Mouse (Mus musculus): Measurements from ENCODE around the gene R3hdm2. TPM values are rescaled to one million over a fixed set of nuclear protein-coding genes. Genes with fewer than 3 reads are reported as not detected.
A peak's percentile ranks its signal among the peaks of the same experiment; 100 is the strongest.

Gene R3hdm2
- 100 to 1,000 TPM; 130 to 135 (median 131) TPM for total RNA-seq (2022)

DNA sequence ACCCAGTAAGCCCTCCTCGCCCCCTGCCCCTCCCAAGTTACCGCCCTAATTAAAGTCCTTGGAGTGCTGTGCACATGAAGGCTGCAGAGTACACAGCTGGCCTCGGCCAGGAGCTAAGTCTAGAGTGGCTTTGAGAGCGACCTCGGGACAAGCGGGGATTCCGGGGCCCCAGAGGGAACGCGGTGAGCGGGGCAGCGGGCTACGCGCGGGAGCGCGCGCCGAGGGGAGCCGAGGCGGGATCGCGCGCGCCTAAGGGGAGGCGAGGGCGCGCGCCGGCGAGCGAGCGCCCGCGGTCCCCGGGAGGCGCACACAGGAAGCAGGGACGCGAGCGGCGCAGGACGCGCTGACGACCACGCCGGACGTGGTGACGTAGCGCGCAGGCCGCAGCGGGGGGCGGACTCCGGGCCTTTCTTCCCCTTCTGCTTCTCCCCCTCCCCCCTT, at the start of gene R3hdm2:
TSS of gene R3hdm2 (plus strand) at position 77 of the 441 bp plus-strand sequence.
- peak; percentile 84 to 88 for DNase-seq (ENCODE audit: low spot score in 2 of 2)

DNA sequence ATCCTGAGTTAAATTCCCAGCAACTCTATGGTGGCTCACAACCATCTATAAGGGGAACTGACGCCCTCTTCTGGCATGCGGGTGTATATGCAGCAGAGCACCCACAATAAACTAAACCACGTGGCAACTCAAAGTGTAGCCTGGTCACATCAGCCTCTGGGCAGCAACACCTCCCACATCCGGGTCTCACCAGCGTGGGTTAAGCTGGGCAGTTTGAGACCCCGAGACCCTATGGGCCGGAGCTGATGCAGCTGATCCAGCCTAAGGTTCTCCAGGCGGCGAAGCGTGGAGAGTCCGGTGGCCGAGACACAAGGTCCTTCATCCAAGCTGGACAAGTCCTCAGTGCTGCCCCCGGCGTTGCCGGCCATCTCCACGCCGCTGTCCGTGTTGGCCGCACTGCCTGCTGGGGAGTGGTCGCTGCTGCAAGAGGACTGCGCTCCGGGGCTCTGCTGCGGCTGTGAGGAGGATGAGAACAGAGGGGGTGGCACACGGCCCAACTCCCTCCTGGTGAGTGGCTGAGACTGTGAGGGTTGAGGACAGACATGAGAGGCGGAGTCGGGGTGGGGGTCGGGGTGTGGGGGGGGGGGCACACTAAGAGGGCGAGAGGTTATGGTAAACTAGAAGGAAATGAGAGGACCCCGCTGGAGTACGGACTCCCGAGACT, 47.8 kb upstream of the R3hdm2 start:
- DNase-seq (ENCODE audit: low spot score in 2 of 2), result no peak

GRCm38 (mm10) chr10:127333152-127333551, 47.0 kb upstream of the R3hdm2 start:
- DNase-seq (ENCODE audit: low spot score in 2 of 2), result no peak

DNA sequence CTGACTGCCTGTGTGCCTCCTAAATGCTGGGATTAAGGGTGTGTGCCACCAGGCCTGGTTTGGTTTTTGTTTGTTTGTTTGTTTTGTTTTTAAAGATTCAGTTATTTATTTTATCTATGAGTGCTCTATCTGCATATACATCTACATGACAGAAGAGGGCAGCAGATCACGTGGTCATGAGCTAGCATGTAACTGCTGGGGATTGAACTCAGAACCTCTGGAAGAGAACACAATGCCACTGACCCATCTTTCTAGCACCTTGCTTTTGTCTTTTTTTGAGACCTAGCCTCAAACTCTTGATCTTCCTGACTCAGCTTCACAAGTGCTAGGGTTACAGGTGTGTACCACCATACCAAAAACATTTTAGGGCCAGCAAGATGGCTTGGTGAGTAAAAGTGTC, 44.9 kb upstream of the R3hdm2 start:
- DNase-seq (ENCODE audit: low spot score in 2 of 2), result no peak

DNA sequence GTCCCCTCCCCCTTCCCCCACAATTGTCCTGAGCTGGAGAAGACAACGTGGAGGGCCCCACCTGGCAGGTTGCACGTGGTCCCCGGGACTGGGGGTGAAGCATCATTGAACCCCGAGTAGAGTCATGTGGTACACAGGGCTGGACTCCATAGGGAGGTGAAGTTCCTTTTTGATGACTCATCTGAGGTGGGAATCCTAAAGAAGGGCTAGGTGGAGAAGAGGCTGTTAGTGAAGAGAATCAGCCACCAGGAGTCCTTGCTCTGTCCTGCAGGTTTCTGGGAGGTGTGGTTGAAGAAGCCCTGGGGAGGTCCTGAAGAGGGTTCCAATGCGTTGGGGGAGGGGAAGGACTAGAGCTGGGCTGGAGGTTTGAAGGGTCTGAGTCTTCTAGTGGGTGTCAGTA, 43.2 kb upstream of the R3hdm2 start:
- no peak for DNase-seq (ENCODE audit: low spot score in 2 of 2)

GRCm38 (mm10) chr10:127337536-127338099, 42.5 kb upstream of the R3hdm2 start:
- no peak for DNase-seq (ENCODE audit: low spot score in 2 of 2)

GRCm38 (mm10) chr10:127338930-127339682, 41.0 kb upstream of the R3hdm2 start:
- peak; percentile 75 to 81 for DNase-seq (ENCODE audit: low spot score in 2 of 2)

DNA sequence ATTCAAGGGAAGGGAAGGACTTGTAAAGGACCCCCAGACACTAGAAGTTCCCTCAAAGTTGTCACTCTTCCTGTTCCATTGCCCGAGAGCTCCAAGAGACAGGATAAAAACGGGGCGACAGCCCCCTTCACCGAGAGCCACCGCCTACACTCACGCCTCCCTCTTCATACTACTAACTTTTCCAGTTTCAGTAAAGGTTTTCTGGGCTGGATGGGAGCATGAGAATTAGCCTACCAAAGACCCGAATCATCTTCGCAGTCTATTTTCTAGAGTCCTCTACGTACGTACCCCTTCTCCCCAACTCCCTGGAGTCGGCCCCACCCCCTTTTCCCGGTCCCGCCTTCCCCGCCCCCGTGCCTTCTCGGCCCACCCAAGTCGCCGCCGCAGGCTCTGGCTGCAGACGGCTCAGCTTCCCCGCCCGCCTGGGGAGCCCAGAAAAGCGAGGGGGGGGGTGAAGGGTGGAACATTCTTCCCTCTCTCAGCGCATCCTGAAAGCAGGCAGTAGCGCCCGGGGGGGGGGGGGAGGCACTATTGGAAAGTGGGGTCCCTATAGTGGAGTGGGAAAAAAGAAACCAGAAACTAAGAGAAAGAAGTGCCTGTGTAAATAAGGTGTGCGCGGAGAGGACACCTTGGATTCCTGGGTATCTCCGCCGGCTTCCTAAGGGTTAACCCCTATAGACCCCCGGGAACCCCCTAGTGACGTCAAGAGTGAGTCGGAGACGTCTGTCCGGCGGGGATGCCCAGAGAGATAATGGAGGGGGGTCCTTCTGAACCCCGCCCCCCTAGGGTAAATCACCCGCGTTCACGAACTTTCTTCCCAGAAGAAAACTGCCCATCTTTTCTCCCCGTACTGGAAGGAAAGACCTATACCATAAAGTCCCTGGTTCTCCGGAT, 40.2 kb upstream of the R3hdm2 start:
- no peak for DNase-seq (ENCODE audit: low spot score in 2 of 2)

DNA sequence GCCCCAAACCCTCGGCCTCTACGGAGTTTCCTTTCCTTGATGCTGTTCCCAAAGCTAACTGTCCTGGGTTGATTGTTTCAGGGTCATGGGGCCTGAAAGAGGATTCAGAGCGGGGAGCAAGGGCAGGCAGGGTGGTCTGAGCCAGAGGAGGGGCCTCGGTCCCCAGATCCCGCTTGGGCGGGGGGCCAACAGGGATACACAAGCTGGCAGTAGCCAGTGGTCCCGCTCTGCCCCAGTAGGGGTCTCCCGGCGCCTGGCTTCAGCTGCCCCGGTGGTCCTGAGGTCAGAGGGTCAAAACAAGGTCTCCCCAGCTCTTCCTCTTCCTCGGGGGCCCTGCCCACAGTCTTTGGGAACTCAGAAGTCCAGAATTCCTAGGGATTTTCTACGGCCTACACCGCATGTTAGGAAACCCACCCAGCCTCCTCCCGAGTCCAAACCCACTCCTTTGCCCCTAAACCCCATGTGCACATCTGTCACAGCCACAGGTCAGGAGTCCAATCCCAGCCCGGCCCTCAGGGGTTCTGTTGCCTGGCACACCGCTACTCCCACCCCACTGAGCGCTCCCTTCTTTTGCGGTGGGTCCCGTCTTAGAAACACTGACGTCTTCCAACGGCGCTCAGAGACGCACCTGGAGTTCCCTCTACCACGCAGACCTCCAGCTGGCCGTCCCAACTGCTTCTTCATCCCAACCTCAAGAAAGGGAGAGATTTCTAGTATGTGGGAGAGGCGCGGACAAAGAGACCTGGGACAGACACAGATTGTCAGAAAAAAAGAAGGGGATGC, 39.4 kb upstream of the R3hdm2 start:
- DNase-seq (ENCODE audit: low spot score in 2 of 2), result no peak

DNA sequence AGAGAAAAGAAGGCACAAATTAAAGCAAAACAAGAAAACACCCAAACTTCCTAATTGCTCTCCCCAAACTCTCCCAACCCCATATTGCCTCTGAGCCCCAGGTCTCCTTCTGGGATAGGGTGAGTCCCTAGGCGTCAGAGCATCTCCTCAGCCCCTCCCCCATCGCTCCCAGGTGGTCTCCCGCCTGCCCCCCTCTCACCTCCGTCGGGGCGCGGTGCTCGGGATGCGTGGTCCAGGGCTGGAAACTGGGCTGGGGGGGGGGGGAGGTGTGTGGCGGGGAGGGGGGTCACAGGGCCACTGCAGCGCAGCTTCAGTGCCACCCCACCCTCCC, 38.8 kb upstream of the R3hdm2 start:
- DNase-seq (ENCODE audit: low spot score in 2 of 2), result no peak

DNA sequence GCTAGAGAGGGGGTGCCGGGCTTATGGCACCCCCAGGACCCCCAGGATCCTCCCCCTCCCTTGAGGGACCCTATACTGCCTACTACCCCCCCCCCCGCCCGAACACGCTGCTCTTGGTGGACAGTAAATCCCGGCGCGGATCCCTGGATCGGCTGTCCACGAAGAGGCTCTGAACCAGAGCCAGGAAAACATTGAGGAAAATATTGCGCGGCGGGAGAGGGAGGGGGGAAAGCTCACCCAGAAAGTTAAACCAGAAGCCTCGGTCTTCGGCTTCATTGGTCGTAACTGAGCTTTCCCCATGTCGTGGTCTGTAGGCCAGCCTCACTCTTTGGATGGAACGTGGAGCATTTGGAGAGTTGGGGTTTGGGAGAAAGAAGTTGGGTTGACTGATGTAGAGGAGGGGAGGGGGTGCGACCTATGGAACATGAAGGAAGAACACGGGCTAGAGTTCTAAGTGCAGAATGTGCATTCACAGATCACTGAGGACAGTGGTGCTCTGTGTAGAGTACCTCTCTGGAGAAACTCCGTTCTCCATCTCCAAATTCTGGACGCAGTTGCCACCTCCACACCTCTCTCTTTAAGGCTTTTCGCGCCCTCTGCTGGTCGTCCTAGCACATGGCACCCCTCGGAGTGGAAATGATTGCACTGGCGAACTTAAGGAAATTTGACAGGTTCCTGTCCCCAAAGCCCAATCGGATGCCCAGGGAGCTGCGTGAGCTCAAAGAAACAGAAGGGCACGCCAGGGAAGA, 38.1 kb upstream of the R3hdm2 start, which contains the start of gene Gli1:
TSS of gene Gli1 (minus strand) at position 84 of the 749 bp plus-strand sequence.
- peak; percentile 60 to 76 for DNase-seq (ENCODE audit: low spot score in 2 of 2)

DNA sequence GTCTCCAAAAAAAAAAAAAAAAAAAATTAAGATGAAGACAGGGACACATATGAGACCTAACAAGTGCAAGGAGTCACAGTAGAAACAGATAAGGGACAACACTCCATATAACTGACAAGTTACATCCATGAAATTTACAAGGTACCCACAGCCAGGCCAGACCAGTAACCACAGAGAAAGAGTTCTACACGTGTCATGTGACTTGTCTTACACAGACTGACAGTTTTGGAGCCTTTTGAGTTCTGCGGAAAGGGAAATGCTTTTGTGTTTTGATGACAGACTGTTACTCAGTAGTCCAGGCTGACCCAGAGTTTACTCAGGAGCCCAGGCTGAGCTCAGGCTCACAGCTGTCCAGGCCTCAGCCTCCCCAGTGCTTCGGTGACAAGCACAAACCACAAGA, 37.1 kb upstream of the R3hdm2 start:
- DNase-seq (ENCODE audit: low spot score in 2 of 2), result no peak

- no peak for DNase-seq (ENCODE audit: low spot score in 2 of 2)
Measured at GRCm38 (mm10) chr10:127346173-127346572, 34.0 kb upstream of the R3hdm2 start.

DNA sequence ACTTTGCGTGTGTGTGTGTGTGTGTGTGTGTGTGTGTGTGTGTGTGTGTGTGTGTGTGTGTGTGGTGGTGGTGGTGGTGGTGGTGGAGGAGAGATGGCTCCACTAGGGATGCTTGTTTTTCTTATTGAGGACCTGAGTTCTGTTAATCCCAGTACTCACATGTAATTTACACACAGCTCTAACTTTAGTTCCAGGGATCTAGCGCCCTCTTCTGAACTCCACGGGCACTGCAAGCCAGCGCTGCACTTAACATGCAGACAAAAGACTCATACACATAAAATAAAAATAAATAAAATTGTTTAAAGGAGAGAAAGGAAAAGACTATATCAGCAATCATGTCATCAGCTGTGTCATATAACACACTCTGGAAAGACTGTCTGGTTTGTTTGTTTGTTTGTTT, 31.2 kb upstream of the R3hdm2 start:
- DNase-seq (ENCODE audit: low spot score in 2 of 2), result no peak

DNA sequence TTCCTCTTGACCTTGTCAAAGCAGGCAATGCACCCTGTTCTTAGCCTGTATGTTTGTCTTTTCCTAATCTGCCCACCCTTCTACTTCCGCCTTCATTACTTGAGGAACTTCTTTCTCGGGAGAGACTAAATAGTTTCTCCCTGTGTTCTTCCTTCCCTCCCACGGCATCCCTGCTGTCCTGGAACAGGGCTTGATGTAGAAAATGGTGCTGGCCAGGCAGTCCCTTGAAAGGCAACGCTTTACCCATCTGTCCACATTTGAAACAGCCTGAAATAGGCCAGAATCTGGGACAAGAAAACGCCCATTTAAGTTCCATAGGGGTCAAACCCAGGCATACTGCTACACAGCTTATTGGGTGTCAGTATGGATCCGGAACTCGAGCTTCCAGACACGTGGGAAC, 30.3 kb upstream of the R3hdm2 start:
- DNase-seq (ENCODE audit: low spot score in 2 of 2), result no peak

GRCm38 (mm10) chr10:127350594-127351284, 29.4 kb upstream of the R3hdm2 start:
- DNase-seq (ENCODE audit: low spot score in 2 of 2), result no peak

DNA sequence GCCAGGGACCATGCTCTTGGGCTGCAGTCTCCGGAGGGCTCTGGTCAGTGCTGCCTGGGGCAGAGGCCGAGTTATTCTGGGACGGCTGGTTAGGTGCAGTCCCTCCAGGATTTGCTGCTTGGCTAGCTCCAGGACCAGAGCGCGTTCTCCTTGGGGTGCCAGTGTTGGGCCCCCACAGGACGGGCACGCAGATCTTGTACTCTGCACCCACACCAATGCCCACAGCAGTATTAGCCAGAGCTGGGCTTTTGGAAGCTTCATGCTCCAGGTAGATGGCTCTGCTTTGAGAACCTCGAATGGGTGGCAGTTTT, 28.9 kb upstream of the R3hdm2 start:
- DNase-seq (ENCODE audit: low spot score in 2 of 2), result no peak

GRCm38 (mm10) chr10:127351719-127352118, 28.4 kb upstream of the R3hdm2 start:
- DNase-seq (ENCODE audit: low spot score in 2 of 2), result no peak

GRCm38 (mm10) chr10:127352187-127352586, 27.9 kb upstream of the R3hdm2 start:
- DNase-seq (ENCODE audit: low spot score in 2 of 2), result no peak

- DNase-seq (ENCODE audit: low spot score in 2 of 2), result no peak
Measured at GRCm38 (mm10) chr10:127352766-127353165, 27.4 kb upstream of the R3hdm2 start.
